Mouse (Mus musculus) midbrain, embryonic 10.5 days (tissue): ENCODE data around the gene Phykpl. TPM values are rescaled to one million over a fixed set of nuclear protein-coding genes. Genes with fewer than 3 reads are reported as not detected.

Source experiments
- DNase-seq: peaks from one replicate; pipeline ENCODE4 v3.0.0-alpha.2; 2017; ENCODE audit warnings: low spot score
- H3K27ac ChIP-seq: fragments of 300-500 bp; sonication (generic); replicated peaks from 2 replicates; pipeline ENCODE4 v1.5.1; 2016; ENCODE audit warnings: mild to moderate bottlenecking
- H3K27me3 ChIP-seq: fragments of 300-500 bp; sonication (generic); 2 replicates; pipeline ENCODE4 v1.6.1; 2016; ENCODE audit warnings: low read depth, mild to moderate bottlenecking; ENCODE audit not compliant: poor library complexity, severe bottlenecking
- H3K36me3 ChIP-seq: fragments of 300-500 bp; sonication (generic); 2 replicates; pipeline ENCODE4 v1.6.1; 2016; ENCODE audit warnings: mild to moderate bottlenecking, moderate library complexity
- H3K4me1 ChIP-seq: fragments of 300-500 bp; sonication (generic); 2 replicates; pipeline ENCODE4 v1.6.1; 2016
- H3K4me3 ChIP-seq: fragments of 300-500 bp; sonication (generic); 2 replicates; pipeline ENCODE4 v1.5.1; 2016; ENCODE audit warnings: mild to moderate bottlenecking, moderate library complexity
- H3K9me3 ChIP-seq: fragments of 300-500 bp; sonication (generic); replicated peaks from 2 replicates; pipeline ENCODE4 v1.6.1; 2016; ENCODE audit warnings: mild to moderate bottlenecking
- WGBS: fragments of 180-500 bp; shearing (Covaris S2); methylation state at CpG from one replicate; pipeline ENCODE4 v1.1.7; 2016; 5-methylcytosine and 5-hydroxymethylcytosine counted together
- polyA plus RNA-seq: library from polyadenylated mRNA; unstranded; fragments of >200 nt; fragmentation: Nextera tagmentation; extraction: Ambion mirVana; gene quantifications from 2 replicates; pipeline ENCODE4 v1.2.1, GENCODE M21; 2016

The Phykpl gene
- polyA plus RNA-seq, 1 experiment from 2014 or later = 14.4 TPM

GRCm38 (mm10) chr11:51640748-51641147, 56.2 kb downstream of the Phykpl start:
- Histone ChIP-seq H3K27me3 (peaks cover 11% of the 10 kb centered on the region), H3K4me1 (peaks cover 26% of the 10 kb centered on the region)
- 88% methylated on average over 7 of the region's 7 CpGs for WGBS

GRCm38 (mm10) chr11:51643202-51643601, 58.6 kb downstream of the Phykpl start:
- Histone ChIP-seq H3K4me1 (peaks cover 28% of the 10 kb centered on the region), H3K27me3 (peaks cover 11% of the 10 kb centered on the region), H3K27ac (no peak overlapping the region), H3K4me3 (no peak overlapping the region), H3K36me3 (peaks cover 47% of the 10 kb centered on the region), H3K9me3 (no peaks in the 10 kb centered on the region)
- DNase-seq = no peak
- WGBS = 81% methylated on average over 9 of the region's 9 CpGs

More at GRCm38 (mm10) chr11:51640748-51641147, 56.2 kb downstream of the Phykpl start:
- peaks cover 42% of the 10 kb centered on the region for H3K36me3 ChIP-seq
- H3K9me3 ChIP-seq = no peaks in the 10 kb centered on the region
- DNase-seq = no peak
- H3K27ac ChIP-seq = no peak overlapping the region
- H3K4me3 ChIP-seq = no peak overlapping the region

GRCm38 (mm10) chr11:51643761-51644160, 59.2 kb downstream of the Phykpl start:
- 50% methylated on average over 15 of the region's 15 CpGs for WGBS

GRCm38 (mm10) chr11:51644217-51644616, 59.7 kb downstream of the Phykpl start:
- peaks cover 35% of the 10 kb centered on the region for H3K4me1 ChIP-seq
- no peak for DNase-seq
- H3K9me3 ChIP-seq = no peaks in the 10 kb centered on the region
- WGBS = 74% methylated on average over 16 of the region's 16 CpGs
- peaks cover 14% of the 10 kb centered on the region for H3K27me3 ChIP-seq
- no peak overlapping the region for H3K27ac ChIP-seq
- no peak overlapping the region for H3K4me3 ChIP-seq
- H3K36me3 ChIP-seq = peaks cover 47% of the 10 kb centered on the region

More at GRCm38 (mm10) chr11:51643761-51644160, 59.2 kb downstream of the Phykpl start:
- Histone ChIP-seq H3K27ac (no peak overlapping the region; the same call in 1 of the 2 replicates), H3K4me1 (peaks cover 30% of the 10 kb centered on the region), H3K4me3 (no peak overlapping the region), H3K9me3 (no peaks in the 10 kb centered on the region), H3K27me3 (peaks cover 11% of the 10 kb centered on the region), H3K36me3 (peaks cover 47% of the 10 kb centered on the region)
- no peak for DNase-seq

GRCm38 (mm10) chr11:51645293-51645692, 60.7 kb downstream of the Phykpl start:
- peaks cover 25% of the 10 kb centered on the region for H3K27me3 ChIP-seq
- 92% methylated on average over 13 of the region's 13 CpGs for WGBS
- peaks cover 46% of the 10 kb centered on the region for H3K4me1 ChIP-seq
- 0 out of 2 replicates have a peak overlapping the region, but pooled peaks have one; percentile 88 for H3K27ac ChIP-seq
- H3K4me3 ChIP-seq = no peak overlapping the region
- H3K36me3 ChIP-seq = peaks cover 47% of the 10 kb centered on the region
- H3K9me3 ChIP-seq = no peaks in the 10 kb centered on the region
- DNase-seq = no peak

GRCm38 (mm10) chr11:51646245-51646644, 61.7 kb downstream of the Phykpl start:
- Histone ChIP-seq H3K36me3 (peaks cover 47% of the 10 kb centered on the region), H3K4me3 (no peak overlapping the region), H3K27ac (peak overlapping the region; percentile 88; the same call in 1 of the 2 replicates), H3K9me3 (no peaks in the 10 kb centered on the region), H3K4me1 (peaks cover 55% of the 10 kb centered on the region), H3K27me3 (peaks cover 34% of the 10 kb centered on the region)
- DNase-seq = no peak
- 84% methylated on average over 7 of the region's 7 CpGs for WGBS

- Histone ChIP-seq H3K4me1 (peaks cover 56% of the 10 kb centered on the region), H3K4me3 (no peak overlapping the region; the same call in 1 of the 2 replicates)
- no peak for DNase-seq
These were observed 62.5 kb downstream of the Phykpl start for GRCm38 (mm10) chr11:51646751-51647667.

GRCm38 (mm10) chr11:51648566-51648965, 64.0 kb downstream of the Phykpl start:
- 5% methylated on average over 3 of the region's 3 CpGs for WGBS
- DNase-seq = peak; percentile 89
- no peaks in the 10 kb centered on the region for H3K9me3 ChIP-seq
- H3K27me3 ChIP-seq = peaks cover 47% of the 10 kb centered on the region
- peaks cover 56% of the 10 kb centered on the region for H3K4me1 ChIP-seq
- H3K36me3 ChIP-seq = peaks cover 27% of the 10 kb centered on the region
- H3K27ac ChIP-seq = peak overlapping the region; percentile 88
- H3K4me3 ChIP-seq = peak overlapping the region; percentile 72

More at GRCm38 (mm10) chr11:51646751-51647667, 62.5 kb downstream of the Phykpl start:
- 85% methylated on average over 15 of the region's 15 CpGs for WGBS
- Histone ChIP-seq H3K27me3 (peaks cover 42% of the 10 kb centered on the region), H3K27ac (peak overlapping the region; percentile 88), H3K9me3 (no peaks in the 10 kb centered on the region), H3K36me3 (peaks cover 42% of the 10 kb centered on the region)

GRCm38 (mm10) chr11:51649111-51649888, 64.7 kb downstream of the Phykpl start:
- Histone ChIP-seq H3K4me3 (peak overlapping the region; percentile 72), H3K4me1 (peaks cover 49% of the 10 kb centered on the region), H3K9me3 (no peaks in the 10 kb centered on the region), H3K36me3 (peaks cover 19% of the 10 kb centered on the region), H3K27me3 (peaks cover 39% of the 10 kb centered on the region), H3K27ac (peak overlapping the region; percentile 88)
- 14% methylated on average over 11 of the region's 11 CpGs for WGBS
- DNase-seq = no peak

- H3K36me3 ChIP-seq = peaks cover 14% of the 10 kb centered on the region
- H3K9me3 ChIP-seq = no peaks in the 10 kb centered on the region
- peaks cover 36% of the 10 kb centered on the region for H3K27me3 ChIP-seq
- peaks cover 49% of the 10 kb centered on the region for H3K4me1 ChIP-seq
- peak overlapping the region; percentile 72 for H3K4me3 ChIP-seq
- H3K27ac ChIP-seq = peak overlapping the region; percentile 88
- peak; percentile 46 for DNase-seq
- 3% methylated on average over 7 of the region's 7 CpGs for WGBS
These were observed 65.3 kb downstream of the Phykpl start for GRCm38 (mm10) chr11:51649889-51650199.

GRCm38 (mm10) chr11:51650261-51650660, 65.7 kb downstream of the Phykpl start:
- Histone ChIP-seq H3K4me1 (peaks cover 49% of the 10 kb centered on the region), H3K4me3 (peak overlapping the region; percentile 72), H3K9me3 (no peaks in the 10 kb centered on the region), H3K36me3 (peaks cover 10% of the 10 kb centered on the region), H3K27me3 (peaks cover 36% of the 10 kb centered on the region), H3K27ac (peak overlapping the region; percentile 88)
- WGBS = under 1% methylated on average over 30 of the region's 30 CpGs
- DNase-seq = no peak

GRCm38 (mm10) chr11:51650691-51651515, 66.3 kb downstream of the Phykpl start, which contains the start of the genes N4bp3 and D930048N14Rik:
Gene N4bp3 (minus strand): TSS chr11:51650842.
Gene D930048N14Rik (plus strand): TSS chr11:51650954.
- H3K4me1 ChIP-seq = peaks cover 49% of the 10 kb centered on the region
- no peaks in the 10 kb centered on the region for H3K9me3 ChIP-seq
- peak; percentile 77 for DNase-seq
- H3K36me3 ChIP-seq = peaks cover 3% of the 10 kb centered on the region
- peak within 1 kb of the TSS; percentile 72 for H3K4me3 ChIP-seq
- H3K27ac ChIP-seq = peak within 1 kb of the TSS; percentile 88
- H3K27me3 ChIP-seq = peaks cover 36% of the 10 kb centered on the region
- WGBS = under 1% methylated on average over 70 of the region's 70 CpGs
